Mouse (Mus musculus) right cerebral cortex, postnatal 25 days (tissue): ENCODE measurements around the gene Slc48a1.

Experiments used
- DNase-seq: peaks from one replicate; pipeline ENCODE4 v3.0.0; 2022

Slc48a1 gene

DNA sequence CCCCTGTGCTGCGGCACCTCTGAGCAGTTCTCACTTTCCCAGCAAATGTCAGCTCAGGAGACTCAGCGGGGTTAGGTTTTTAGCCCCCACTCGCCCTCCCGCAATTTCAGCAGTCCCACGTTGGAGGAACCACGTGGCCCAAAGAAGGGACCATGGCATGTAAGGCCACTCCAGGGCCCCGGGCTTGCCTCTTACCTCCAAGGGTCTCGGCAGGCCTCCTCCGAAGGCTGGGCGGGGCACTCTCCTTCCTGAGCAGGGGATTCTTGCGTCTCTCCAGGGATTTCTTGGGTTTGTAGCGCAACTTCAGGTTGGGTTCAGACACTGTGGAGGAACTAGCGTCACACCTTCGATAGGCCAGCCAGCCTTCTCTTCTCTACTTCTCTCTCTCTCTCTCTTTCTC, 30.9 kb downstream of the Slc48a1 start:
- no peak for DNase-seq

- no peak for DNase-seq
These were observed 31.6 kb downstream of the Slc48a1 start for GRCm38 (mm10) chr15:97809942-97810341.

DNA sequence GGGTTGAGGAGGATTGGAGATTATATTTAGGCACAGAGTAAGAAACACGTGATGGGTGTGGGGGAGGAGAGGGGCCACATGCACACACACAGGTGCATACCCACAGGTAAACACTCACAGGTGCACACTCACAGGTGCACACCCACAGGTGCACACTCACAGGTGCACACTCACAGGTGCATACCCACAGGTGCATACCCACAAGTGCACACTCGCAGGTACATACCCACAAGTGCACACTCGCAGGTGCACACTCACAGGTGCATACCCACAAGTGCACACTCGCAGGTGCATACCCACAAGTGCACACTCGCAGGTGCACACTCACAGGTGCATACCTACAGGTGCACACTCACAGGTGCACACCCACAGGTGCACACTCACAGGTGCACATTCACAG, 32.1 kb downstream of the Slc48a1 start:
- no peak for DNase-seq

GRCm38 (mm10) chr15:97811307-97811706, 33.0 kb downstream of the Slc48a1 start:
- no peak for DNase-seq

- peak; percentile 89 for DNase-seq
These were observed 33.8 kb downstream of the Slc48a1 start for GRCm38 (mm10) chr15:97812126-97812525.

- DNase-seq = no peak
These were observed 34.6 kb downstream of the Slc48a1 start for GRCm38 (mm10) chr15:97812875-97813274.

GRCm38 (mm10) chr15:97813452-97814204, 35.3 kb downstream of the Slc48a1 start:
- DNase-seq = no peak

DNA sequence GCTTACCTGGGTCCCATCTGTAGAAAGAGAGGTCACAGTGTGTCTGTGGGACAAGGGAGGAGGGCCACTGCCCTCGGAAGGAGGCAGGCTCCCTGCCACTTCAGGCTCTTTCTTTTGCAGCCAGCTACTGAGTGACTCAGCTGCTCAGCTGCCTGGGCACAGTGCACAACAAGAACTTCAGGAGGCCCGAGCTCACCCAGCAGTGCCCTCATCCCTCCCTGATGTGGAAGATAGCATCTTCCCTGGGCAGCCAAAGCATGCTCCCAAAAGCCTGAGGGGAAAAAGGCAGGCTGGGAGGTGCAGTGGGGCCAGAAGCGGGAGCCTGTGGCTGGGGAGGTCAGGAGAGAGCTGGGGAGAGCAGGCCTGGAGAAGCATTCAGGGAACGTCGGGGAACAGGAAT, 36.4 kb downstream of the Slc48a1 start:
- DNase-seq = no peak

- no peak for DNase-seq
These were observed 36.9 kb downstream of the Slc48a1 start for GRCm38 (mm10) chr15:97815254-97815653.

DNA sequence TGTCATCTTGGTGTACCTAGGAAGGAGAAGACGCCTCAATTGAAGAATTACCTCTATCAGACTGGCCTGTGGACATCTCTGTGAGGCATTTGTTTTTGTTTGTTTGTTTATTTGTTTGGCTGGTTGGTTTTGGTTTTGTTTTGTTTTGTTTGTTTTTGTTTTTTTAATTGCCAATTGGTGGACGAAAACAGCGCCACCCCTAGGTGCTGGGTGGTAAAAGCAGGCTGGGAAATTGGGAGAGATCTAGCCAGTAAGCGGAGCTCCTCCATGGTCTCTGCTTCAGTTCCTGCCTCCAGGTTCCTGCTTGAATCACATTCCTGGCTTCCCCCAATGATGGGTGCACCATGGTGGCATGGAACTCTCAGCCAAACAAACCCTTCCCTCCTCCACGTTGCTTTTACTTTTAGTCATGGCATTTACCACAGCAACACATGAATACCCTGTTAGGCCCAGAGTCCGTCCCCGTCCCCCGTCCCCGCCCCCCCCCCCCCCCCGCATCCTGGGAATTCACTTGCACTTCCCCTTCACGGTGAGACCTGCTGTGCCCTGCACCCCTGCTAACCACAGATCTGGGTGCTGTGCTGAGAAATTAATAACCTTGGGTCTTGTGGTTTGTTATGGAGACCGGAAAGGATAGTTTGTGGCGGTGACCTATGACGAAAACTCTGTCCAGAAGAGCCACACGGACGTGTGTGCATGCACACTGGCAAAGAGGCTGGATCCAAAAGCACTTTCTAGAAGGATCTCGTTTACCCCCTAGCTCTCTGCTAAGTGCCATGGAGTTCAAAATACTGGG, 38.1 kb downstream of the Slc48a1 start:
- no peak for DNase-seq

DNA sequence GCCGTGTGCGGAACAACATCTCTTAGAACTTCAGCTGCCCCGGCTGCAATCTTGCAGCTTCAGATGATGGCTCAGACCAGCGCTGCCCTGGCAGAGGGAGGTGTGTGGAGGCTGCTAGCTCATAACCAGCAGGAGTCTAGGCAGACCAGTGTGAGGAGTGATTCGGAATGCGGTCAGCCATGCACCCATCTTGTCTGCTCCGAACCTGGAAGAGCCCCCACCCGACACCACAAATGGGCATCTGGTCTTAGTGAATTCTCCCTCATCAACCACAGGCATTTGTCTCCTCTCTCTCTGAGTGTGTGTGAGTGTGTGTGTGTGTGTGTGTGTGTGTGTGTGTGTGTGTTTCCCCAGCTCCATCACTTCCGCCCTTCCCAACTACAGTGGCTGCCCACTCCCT, 41.6 kb downstream of the Slc48a1 start:
- DNase-seq = no peak

GRCm38 (mm10) chr15:97821321-97821982, 43.1 kb downstream of the Slc48a1 start:
- DNase-seq = no peak

DNA sequence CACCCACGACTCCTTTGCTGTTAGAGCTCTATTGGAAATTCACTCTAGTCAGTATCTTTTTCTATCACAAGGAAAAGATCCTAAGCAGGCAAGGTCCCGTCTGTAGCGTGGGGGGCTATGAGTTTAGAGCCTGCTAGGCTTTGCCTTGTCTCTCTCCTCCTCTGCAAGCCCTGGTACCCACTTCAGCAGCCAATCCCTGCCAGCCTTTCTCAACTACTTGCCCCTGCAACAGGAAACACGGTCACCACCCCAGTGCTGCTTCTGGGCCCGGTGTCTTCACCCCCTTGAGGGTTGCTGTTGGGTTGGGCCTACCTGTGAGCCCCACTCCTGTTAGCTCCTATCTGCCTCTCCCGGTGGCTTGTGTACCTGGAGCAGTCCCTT, 43.7 kb downstream of the Slc48a1 start:
- DNase-seq = no peak

DNA sequence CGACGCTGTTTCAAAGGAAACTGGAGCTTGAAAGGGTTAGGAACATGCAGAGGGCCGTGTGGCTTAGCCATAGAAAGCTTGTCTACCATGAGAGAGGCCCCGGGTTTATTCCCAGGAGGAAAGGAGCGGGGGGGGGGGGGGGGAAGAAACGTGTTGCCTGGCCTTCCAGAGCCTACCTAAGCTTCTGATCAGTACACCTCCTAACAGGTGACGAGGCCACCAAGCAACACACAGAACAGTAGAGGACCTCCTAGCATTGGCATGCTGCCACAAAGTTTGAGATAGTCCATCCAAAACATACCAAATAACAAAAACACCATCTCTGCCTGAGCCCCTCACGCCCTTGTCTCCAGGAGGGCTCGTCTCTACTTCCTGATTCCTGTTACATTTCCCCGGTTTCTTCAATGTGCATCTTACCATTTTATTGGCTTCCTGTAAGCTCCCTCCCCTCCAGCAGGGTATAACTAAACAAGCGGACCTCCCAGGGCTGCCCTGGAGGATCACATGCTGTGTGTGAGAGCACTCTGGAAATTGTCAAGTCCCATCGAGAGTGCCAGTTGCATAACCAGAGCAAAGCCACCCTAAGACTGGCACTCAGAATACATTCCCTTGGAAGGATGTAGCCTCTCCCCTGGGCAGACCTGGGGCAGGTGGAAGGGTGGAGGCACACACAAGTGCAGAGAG, 44.4 kb downstream of the Slc48a1 start:
- DNase-seq = no peak

- no peak for DNase-seq
These were observed 45.2 kb downstream of the Slc48a1 start for GRCm38 (mm10) chr15:97823479-97823878.

GRCm38 (mm10) chr15:97824042-97824441, 45.7 kb downstream of the Slc48a1 start:
- DNase-seq = no peak

GRCm38 (mm10) chr15:97825071-97825940, 47.0 kb downstream of the Slc48a1 start:
- peak; percentile 79 for DNase-seq

- no peak for DNase-seq
These were observed 47.7 kb downstream of the Slc48a1 start for GRCm38 (mm10) chr15:97825941-97826587.

- no peak for DNase-seq
These were observed 48.4 kb downstream of the Slc48a1 start for GRCm38 (mm10) chr15:97826588-97827261.

DNA sequence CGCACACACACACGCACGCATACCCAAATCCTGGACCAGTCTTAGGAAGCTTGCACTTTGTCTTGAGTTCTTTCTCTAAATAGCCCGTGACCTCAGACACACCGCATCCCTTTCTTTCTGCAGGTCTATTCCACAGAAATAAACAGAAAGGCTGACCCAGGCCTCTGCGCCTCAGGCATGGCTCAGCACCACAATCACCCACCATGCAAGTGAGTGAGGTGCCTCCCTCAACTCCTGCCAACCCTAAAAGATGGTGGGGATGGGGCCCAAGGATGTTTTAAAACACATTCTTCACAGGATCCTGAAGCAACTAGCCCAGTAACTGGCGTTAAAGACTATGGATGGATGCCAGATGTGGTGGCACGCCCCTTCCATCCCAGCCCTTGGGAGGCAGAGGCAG, 49.1 kb downstream of the Slc48a1 start:
- no peak for DNase-seq

DNA sequence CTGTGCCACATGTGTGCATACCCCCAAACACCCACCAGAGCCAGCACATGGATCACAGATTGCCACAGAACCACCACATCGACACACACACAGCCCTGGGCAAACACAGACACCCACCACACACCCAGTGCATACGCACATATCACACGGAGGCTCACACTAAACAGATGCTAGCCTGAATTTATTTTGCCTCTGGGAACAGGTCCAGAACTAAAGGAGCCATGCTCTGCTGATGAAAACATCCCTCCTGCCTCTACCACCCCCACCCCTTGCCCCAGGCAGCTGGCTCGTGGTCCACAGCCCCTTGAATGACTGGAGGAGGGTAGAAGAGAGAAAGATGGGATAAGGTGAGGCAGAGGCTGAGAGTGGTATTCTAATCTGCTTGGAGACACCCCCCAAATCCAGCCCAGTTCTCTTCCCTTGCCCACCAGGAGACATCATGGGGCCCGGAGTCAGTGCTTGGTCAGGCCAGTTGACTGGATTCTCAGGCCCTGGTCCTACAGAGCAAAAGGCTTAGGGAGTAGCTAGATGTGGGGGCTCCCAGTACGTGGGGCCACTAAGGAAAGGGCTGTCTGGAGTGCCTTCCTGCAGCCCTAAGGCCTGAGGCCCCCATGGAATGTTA, 50.0 kb downstream of the Slc48a1 start:
- peak; percentile 59 for DNase-seq
